Mouse (Mus musculus): ENCODE data around the gene Ciao2a. TPM values are rescaled to one million over a fixed set of nuclear protein-coding genes. Genes with fewer than 3 reads are reported as not detected.

The Ciao2a gene
- polyA plus RNA-seq, 1 experiment from 2014 or later: 141 TPM

DNA sequence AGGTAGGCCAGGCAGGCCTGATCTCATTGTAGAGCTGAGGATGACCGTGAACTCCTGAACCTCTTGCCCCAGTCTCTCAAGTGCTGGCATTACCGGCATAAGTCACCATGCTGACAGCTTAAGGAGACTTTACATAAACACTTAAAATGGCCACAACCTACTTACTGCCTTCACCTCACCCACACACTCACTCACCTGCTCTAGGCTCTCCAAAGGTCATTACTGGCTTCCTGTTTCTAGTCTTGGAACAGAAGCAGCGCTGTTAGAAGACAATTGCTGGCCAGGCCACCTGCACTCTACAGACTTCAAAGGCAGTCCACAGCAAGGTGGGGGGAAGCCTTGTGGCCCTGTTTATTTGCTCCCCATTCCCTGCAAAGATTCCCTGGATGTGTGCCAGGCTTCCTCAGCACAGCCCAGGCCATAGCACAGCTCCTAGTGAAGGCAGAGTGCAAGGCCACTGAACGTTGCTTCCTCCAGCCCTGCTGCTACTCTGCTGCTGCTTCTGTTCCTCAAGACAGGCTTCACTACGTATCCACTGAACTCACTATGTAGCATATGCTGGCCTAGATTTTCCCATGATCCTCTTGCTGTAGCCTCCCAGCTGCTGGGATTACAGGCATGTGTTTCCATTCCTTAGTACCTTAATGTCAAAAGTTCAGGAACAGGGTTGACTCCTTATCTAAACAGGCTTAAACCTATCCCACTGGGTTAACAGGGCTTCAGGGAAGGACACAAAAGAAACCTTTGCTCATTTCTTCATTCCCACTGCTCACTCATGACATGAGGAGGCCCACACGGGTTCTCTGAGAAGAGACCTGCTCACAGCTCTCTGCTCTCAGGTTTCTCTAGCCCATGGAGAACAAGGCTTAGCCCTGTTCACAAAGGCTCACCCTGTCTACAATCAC lies 34.8 kb upstream of the Ciao2a start:
- Histone ChIP-seq H3K4me3 (ENCODE audit: low read length) (no peak overlapping the region), H3K4me1 (replicated peaks; ENCODE audit: control insufficient read depth, insufficient read depth, low read length) (peaks cover 20% of the 10 kb centered on the region), H3K4me2 (ENCODE audit: low read depth, low read length) (no peak overlapping the region), H3K27ac (ENCODE audit: low read length) (peak overlapping the region; percentile 65), H3K9ac (ENCODE audit: low read length) (no peak overlapping the region; the same call in 1 of the 2 replicates), H3K27me3 (ENCODE audit: control insufficient read depth, insufficient read depth, low read depth, low read length) (no peaks in the 10 kb centered on the region), H3K36me3 (ENCODE audit: control insufficient read depth, insufficient read depth, low read length) (peaks cover 43% of the 10 kb centered on the region), H3K9me3 (ENCODE audit: control insufficient read depth, low read length) (no peaks in the 10 kb centered on the region)
- peak; percentile 78 for ATAC-seq (ENCODE audit: low read depth)
- 32% methylated on average over 6 of the region's 6 CpGs for WGBS

DNA sequence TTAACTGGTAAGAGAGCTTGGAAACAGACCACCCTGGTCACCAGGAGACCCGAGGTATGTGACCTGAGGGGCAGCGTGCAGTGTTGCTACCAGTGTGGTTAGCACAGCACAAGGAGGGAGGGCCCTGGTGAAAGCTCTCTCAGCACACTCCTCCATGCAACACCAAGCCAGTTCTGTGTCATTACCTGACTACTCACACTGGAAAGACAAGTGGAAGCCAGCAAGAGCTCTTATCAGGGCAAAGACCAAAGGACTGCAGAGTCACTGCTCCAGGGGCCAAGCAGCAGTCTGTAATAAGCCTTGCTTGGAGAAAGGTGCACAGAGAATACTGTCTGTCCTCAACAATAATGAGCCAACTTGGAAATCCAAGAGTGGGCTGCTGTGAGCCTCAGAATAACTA lies 33.7 kb upstream of the Ciao2a start:
- H3K36me3 ChIP-seq (ENCODE audit: control insufficient read depth, insufficient read depth, low read length): peaks cover 40% of the 10 kb centered on the region

DNA sequence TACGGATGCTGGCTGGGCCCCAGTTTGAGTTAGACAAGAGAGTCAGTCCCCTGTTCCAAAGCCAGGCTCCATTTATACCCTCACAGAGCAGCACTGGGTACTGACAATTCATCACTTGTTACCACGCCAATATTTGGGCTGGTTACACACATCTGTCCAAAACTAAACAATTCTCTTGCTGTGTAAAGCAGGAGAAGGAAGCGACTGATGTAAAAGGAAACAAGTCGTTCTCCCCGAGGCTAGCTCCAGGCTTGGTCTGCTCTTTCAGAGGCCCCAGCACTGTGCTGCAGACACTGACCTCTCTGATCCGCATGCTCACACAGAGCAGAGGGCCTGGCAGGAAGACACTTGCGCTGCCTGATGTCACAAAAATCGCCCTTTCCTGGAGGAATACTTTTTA lies 24.8 kb upstream of the Ciao2a start:
- WGBS: 80% methylated on average over 8 of the region's 8 CpGs

More for the DNA sequence above, 33.7 kb upstream of the Ciao2a start:
- Histone ChIP-seq H3K9me3 (ENCODE audit: control insufficient read depth, low read length) (no peaks in the 10 kb centered on the region), H3K9ac (ENCODE audit: low read length) (no peak overlapping the region; the same call in 1 of the 2 replicates), H3K4me1 (replicated peaks; ENCODE audit: control insufficient read depth, insufficient read depth, low read length) (peaks cover 20% of the 10 kb centered on the region), H3K27me3 (ENCODE audit: control insufficient read depth, insufficient read depth, low read depth, low read length) (no peaks in the 10 kb centered on the region), H3K27ac (ENCODE audit: low read length) (peak overlapping the region; percentile 65), H3K4me2 (ENCODE audit: low read depth, low read length) (no peak overlapping the region; the same call in 1 of the 2 replicates), H3K4me3 (ENCODE audit: low read length) (no peak overlapping the region)
- peak; percentile 15; the same call in 1 of the 2 replicates for ATAC-seq (ENCODE audit: low read depth)
- WGBS: 38% methylated on average over 2 of the region's 2 CpGs

GRCm38 (mm10) chr9:66102668-66103067 lies 23.7 kb upstream of the Ciao2a start:
- no peak overlapping the region for H3K27ac ChIP-seq (ENCODE audit: low read length)
- 90% methylated on average over 6 of the region's 6 CpGs for WGBS
- H3K36me3 ChIP-seq (ENCODE audit: control insufficient read depth, insufficient read depth, low read length): peaks cover 27% of the 10 kb centered on the region
- no peak overlapping the region for H3K4me3 ChIP-seq (ENCODE audit: low read length)
- H3K4me2 ChIP-seq (ENCODE audit: low read depth, low read length): no peak overlapping the region
- H3K9ac ChIP-seq (ENCODE audit: low read length): no peak overlapping the region
- no peaks in the 10 kb centered on the region for H3K9me3 ChIP-seq (ENCODE audit: control insufficient read depth, low read length)
- H3K4me1 ChIP-seq (replicated peaks; ENCODE audit: control insufficient read depth, insufficient read depth, low read length): no peaks in the 10 kb centered on the region
- ATAC-seq (ENCODE audit: low read depth): no peak
- H3K27me3 ChIP-seq (ENCODE audit: control insufficient read depth, insufficient read depth, low read depth, low read length): no peaks in the 10 kb centered on the region

More for the DNA sequence above, 24.8 kb upstream of the Ciao2a start:
- H3K27me3 ChIP-seq (ENCODE audit: control insufficient read depth, insufficient read depth, low read depth, low read length): no peaks in the 10 kb centered on the region
- no peaks in the 10 kb centered on the region for H3K9me3 ChIP-seq (ENCODE audit: control insufficient read depth, low read length)
- no peak overlapping the region for H3K9ac ChIP-seq (ENCODE audit: low read length)
- no peak overlapping the region for H3K4me3 ChIP-seq (ENCODE audit: low read length)
- H3K4me1 ChIP-seq (replicated peaks; ENCODE audit: control insufficient read depth, insufficient read depth, low read length): no peaks in the 10 kb centered on the region
- H3K4me2 ChIP-seq (ENCODE audit: low read depth, low read length): no peak overlapping the region
- no peak overlapping the region for H3K27ac ChIP-seq (ENCODE audit: low read length)
- H3K36me3 ChIP-seq (ENCODE audit: control insufficient read depth, insufficient read depth, low read length): peaks cover 26% of the 10 kb centered on the region
- no peak for ATAC-seq (ENCODE audit: low read depth)

GRCm38 (mm10) chr9:66104601-66105000 lies 21.8 kb upstream of the Ciao2a start:
- Histone ChIP-seq H3K9me3 (ENCODE audit: control insufficient read depth, low read length) (no peaks in the 10 kb centered on the region), H3K4me1 (replicated peaks; ENCODE audit: control insufficient read depth, insufficient read depth, low read length) (no peaks in the 10 kb centered on the region), H3K9ac (ENCODE audit: low read length) (no peak overlapping the region), H3K27ac (ENCODE audit: low read length) (no peak overlapping the region), H3K4me2 (ENCODE audit: low read depth, low read length) (no peak overlapping the region), H3K36me3 (ENCODE audit: control insufficient read depth, insufficient read depth, low read length) (peaks cover 34% of the 10 kb centered on the region), H3K27me3 (ENCODE audit: control insufficient read depth, insufficient read depth, low read depth, low read length) (no peaks in the 10 kb centered on the region), H3K4me3 (ENCODE audit: low read length) (no peak overlapping the region)
- no peak for ATAC-seq (ENCODE audit: low read depth)
- WGBS: 94% methylated on average over 4 of the region's 4 CpGs

- Histone ChIP-seq H3K4me1 (replicated peaks; ENCODE audit: control insufficient read depth, insufficient read depth, low read length) (no peaks in the 10 kb centered on the region), H3K27me3 (ENCODE audit: control insufficient read depth, insufficient read depth, low read depth, low read length) (no peaks in the 10 kb centered on the region), H3K27ac (ENCODE audit: low read length) (no peak overlapping the region), H3K36me3 (ENCODE audit: control insufficient read depth, insufficient read depth, low read length) (peaks cover 34% of the 10 kb centered on the region), H3K9ac (ENCODE audit: low read length) (no peak overlapping the region), H3K4me2 (ENCODE audit: low read depth, low read length) (no peak overlapping the region), H3K9me3 (ENCODE audit: control insufficient read depth, low read length) (no peaks in the 10 kb centered on the region), H3K4me3 (ENCODE audit: low read length) (no peak overlapping the region)
- ATAC-seq (ENCODE audit: low read depth): no peak
- WGBS: 84% methylated on average over 8 of the region's 8 CpGs
Observed at GRCm38 (mm10) chr9:66105168-66105567, 21.2 kb upstream of the Ciao2a start.

GRCm38 (mm10) chr9:66109574-66109973 lies 16.8 kb upstream of the Ciao2a start:
- Histone ChIP-seq H3K9ac (ENCODE audit: low read length) (no peak overlapping the region), H3K27me3 (ENCODE audit: control insufficient read depth, insufficient read depth, low read depth, low read length) (no peaks in the 10 kb centered on the region), H3K36me3 (ENCODE audit: control insufficient read depth, insufficient read depth, low read length) (peaks cover 20% of the 10 kb centered on the region), H3K4me2 (ENCODE audit: low read depth, low read length) (no peak overlapping the region), H3K27ac (ENCODE audit: low read length) (no peak overlapping the region), H3K9me3 (ENCODE audit: control insufficient read depth, low read length) (no peaks in the 10 kb centered on the region), H3K4me1 (replicated peaks; ENCODE audit: control insufficient read depth, insufficient read depth, low read length) (no peaks in the 10 kb centered on the region), H3K4me3 (ENCODE audit: low read length) (no peak overlapping the region)
- 88% methylated on average over 1 of the region's 1 CpGs for WGBS
- ATAC-seq (ENCODE audit: low read depth): no peak

DNA sequence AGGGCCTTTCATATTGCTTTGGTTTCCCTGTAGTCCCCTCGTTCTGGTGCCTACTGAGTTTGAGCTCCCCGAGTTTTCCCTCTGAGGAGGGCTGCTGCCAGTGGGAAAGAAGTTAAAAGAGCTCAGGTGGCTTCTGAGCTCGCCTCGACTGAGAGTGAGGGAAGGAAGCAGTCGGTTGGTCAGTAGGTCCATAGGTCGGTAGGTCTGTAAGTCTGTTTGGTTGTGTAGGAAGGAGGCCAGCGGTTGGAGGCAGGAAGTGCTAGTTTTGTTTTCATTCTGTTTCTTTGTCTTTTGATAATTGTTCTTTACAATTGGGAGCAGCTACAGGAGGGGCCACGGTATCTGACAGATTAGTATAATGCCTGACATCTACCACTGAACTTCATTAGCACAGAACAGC lies 16.3 kb upstream of the Ciao2a start:
- H3K4me1 ChIP-seq (replicated peaks; ENCODE audit: control insufficient read depth, insufficient read depth, low read length): no peaks in the 10 kb centered on the region
- no peak overlapping the region for H3K9ac ChIP-seq (ENCODE audit: low read length)
- H3K36me3 ChIP-seq (ENCODE audit: control insufficient read depth, insufficient read depth, low read length): peaks cover 14% of the 10 kb centered on the region
- H3K9me3 ChIP-seq (ENCODE audit: control insufficient read depth, low read length): no peaks in the 10 kb centered on the region
- H3K4me3 ChIP-seq (ENCODE audit: low read length): no peak overlapping the region
- WGBS: 69% methylated on average over 8 of the region's 8 CpGs
- no peak overlapping the region for H3K27ac ChIP-seq (ENCODE audit: low read length)
- no peak overlapping the region for H3K4me2 ChIP-seq (ENCODE audit: low read depth, low read length)
- H3K27me3 ChIP-seq (ENCODE audit: control insufficient read depth, insufficient read depth, low read depth, low read length): no peaks in the 10 kb centered on the region
- no peak for ATAC-seq (ENCODE audit: low read depth)

DNA sequence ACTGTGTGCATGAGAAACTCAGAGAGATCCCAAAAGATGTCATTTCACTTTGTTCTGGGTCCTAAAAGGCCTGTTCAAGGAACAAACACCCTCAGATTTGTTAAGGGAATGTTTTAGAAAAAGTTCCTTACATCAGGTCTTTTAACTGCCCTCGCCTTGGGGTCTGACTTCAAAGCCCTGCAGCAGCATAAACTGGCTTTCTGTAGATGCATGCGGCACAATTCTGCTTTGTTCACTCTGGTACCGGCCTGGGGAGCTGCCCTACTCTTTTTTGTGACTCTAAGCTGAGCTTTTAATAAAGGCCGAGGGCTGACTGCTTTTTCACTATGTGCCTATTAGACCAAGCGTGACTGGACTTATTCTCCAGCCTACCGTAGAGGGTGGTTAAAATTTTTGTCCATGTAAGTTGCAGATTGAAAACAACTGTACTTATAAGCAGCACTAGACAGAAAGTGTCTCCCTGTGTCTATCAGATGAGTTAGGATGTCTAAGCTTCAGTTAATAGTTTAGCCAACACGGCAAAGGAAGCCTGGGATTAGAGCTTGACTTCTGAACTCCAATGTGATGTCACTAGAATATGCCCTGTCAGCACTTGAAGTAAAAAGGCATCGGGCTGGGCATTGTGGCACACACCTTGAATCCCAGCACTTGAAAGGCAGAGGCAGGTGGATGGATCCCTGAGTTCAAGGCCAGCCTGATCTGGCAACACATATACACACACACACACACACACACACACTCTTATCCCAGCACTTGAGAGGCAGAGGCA lies 15.6 kb upstream of the Ciao2a start:
- no peaks in the 10 kb centered on the region for H3K9me3 ChIP-seq (ENCODE audit: control insufficient read depth, low read length)
- 84% methylated on average over 8 of the region's 8 CpGs for WGBS
- no peak for ATAC-seq (ENCODE audit: low read depth)
- H3K9ac ChIP-seq (ENCODE audit: low read length): no peak overlapping the region
- no peak overlapping the region for H3K27ac ChIP-seq (ENCODE audit: low read length)
- no peaks in the 10 kb centered on the region for H3K27me3 ChIP-seq (ENCODE audit: control insufficient read depth, insufficient read depth, low read depth, low read length)
- H3K36me3 ChIP-seq (ENCODE audit: control insufficient read depth, insufficient read depth, low read length): peaks cover 14% of the 10 kb centered on the region
- no peak overlapping the region for H3K4me2 ChIP-seq (ENCODE audit: low read depth, low read length)
- no peaks in the 10 kb centered on the region for H3K4me1 ChIP-seq (replicated peaks; ENCODE audit: control insufficient read depth, insufficient read depth, low read length)
- H3K4me3 ChIP-seq (ENCODE audit: low read length): no peak overlapping the region

All from lung, embryonic 16.5 days (tissue).